Mouse (Mus musculus): Measurements from ENCODE around the gene Tysnd1. TPM values are rescaled to one million over a fixed set of nuclear protein-coding genes. Genes with fewer than 3 reads are reported as not detected.

The Tysnd1 gene
- 25.8 to 29.2 TPM (median 27.6 TPM) in 4 replicates for total RNA-seq (2023; ENCODE audit: inconsistent age)

GRCm38 (mm10) chr10:61694870-61695670 is at the start of gene Tysnd1:
Gene Tysnd1, plus strand, starts transcription at chr10:61695514.

GRCm38 (mm10) chr10:61647790-61648736 is 47.3 kb upstream of the Tysnd1 start, which contains the start of gene Ppa1:
Gene Ppa1, plus strand, starts transcription at chr10:61648552.

GRCm38 (mm10) chr10:61680015-61680913 is 15.1 kb upstream of the Tysnd1 start, which contains the start of gene Sar1a:
Gene Sar1a, plus strand, starts transcription at chr10:61680299.

GRCm38 (mm10) chr10:61714771-61715461 is 19.6 kb downstream of the Tysnd1 start, which contains the start of gene Aifm2:
Gene Aifm2, plus strand, starts transcription at chr10:61715263.

Other genes starting within 250 kb of the Tysnd1 start
- 109 to 128 TPM (median 127 TPM) in 4 replicates for gene Eif4ebp2, start 242.9 kb upstream of the Tysnd1 start, total RNA-seq (2023; ENCODE audit: inconsistent age)
- 10.4 to 11.1 TPM (median 10.8 TPM) in 4 replicates for gene Lrrc20, start 219.7 kb upstream of the Tysnd1 start, total RNA-seq (2023; ENCODE audit: inconsistent age)
- gene Npffr1, start 100.0 kb upstream of the Tysnd1 start, total RNA-seq (2023; ENCODE audit: inconsistent age): not detected in 4 replicates
- gene Ppa1, start 47.0 kb upstream of the Tysnd1 start, total RNA-seq (2023; ENCODE audit: inconsistent age): 17.2 to 26.2 TPM (median 20.9 TPM) in 4 replicates
- gene Sar1a, start 15.2 kb upstream of the Tysnd1 start, total RNA-seq (2023; ENCODE audit: inconsistent age): 237 to 266 TPM (median 244 TPM) in 4 replicates
- 1.7 to 3.6 TPM (median 3.0 TPM) in 4 replicates for gene Aifm2, start 19.7 kb downstream of the Tysnd1 start, total RNA-seq (2023; ENCODE audit: inconsistent age)
- gene H2afy2, start 88.6 kb downstream of the Tysnd1 start, total RNA-seq (2023; ENCODE audit: inconsistent age): not detected in 4 replicates

Data from B cell, adult (primary cell).